Mouse (Mus musculus) intestine, postnatal 0 days (tissue): ENCODE results near the gene Rfc5. TPM values are rescaled to one million over a fixed set of nuclear protein-coding genes. Genes with fewer than 3 reads are reported as not detected.
A peak's percentile ranks its signal among the peaks of the same experiment; 100 is the strongest.

ENCODE experiments used
- ATAC-seq: fragments of 200-750 bp; cut with Nextera tagmentation; 2 replicates; pipeline ENCODE4 v1.8.0; 2017; ENCODE audit warnings: mild to moderate bottlenecking, moderate TSS enrichment, moderate library complexity
- H3K27ac ChIP-seq: fragments of 300-500 bp; sonication (generic); 2 replicates; pipeline ENCODE4 v1.5.1; 2014; ENCODE audit warnings: mild to moderate bottlenecking, low read depth, low read length, moderate library complexity
- H3K27me3 ChIP-seq: fragments of 300-500 bp; sonication (generic); replicated peaks from 2 replicates; pipeline ENCODE4 v1.6.1; 2014; ENCODE audit warnings: low read length, mixed read lengths; ENCODE audit not compliant: control insufficient read depth, insufficient read depth
- H3K36me3 ChIP-seq: fragments of 300-500 bp; sonication (generic); 2 replicates; pipeline ENCODE4 v1.6.1; 2014; ENCODE audit warnings: mild to moderate bottlenecking, moderate library complexity; ENCODE audit not compliant: control insufficient read depth, insufficient read depth
- H3K4me1 ChIP-seq: fragments of 300-500 bp; sonication (generic); replicated peaks from 2 replicates; pipeline ENCODE4 v1.6.1; 2014; ENCODE audit warnings: antibody characterized with exemption, low read length, mixed read lengths; ENCODE audit not compliant: control insufficient read depth, insufficient read depth
- H3K4me2 ChIP-seq: fragments of 300-500 bp; sonication (generic); replicated peaks from 2 replicates; pipeline ENCODE4 v1.6.1; 2014; ENCODE audit warnings: low read depth, mild to moderate bottlenecking, moderate library complexity
- H3K4me3 ChIP-seq: fragments of 300-500 bp; sonication (generic); 2 replicates; pipeline ENCODE4 v1.5.1; 2014; ENCODE audit warnings: low read depth, low read length
- H3K9ac ChIP-seq: fragments of 300-500 bp; sonication (generic); 2 replicates; pipeline ENCODE4 v1.6.1; 2014; ENCODE audit warnings: mild to moderate bottlenecking, low read depth, low read length
- H3K9me3 ChIP-seq: fragments of 300-500 bp; sonication (generic); 2 replicates; pipeline ENCODE4 v1.6.1; 2016; ENCODE audit warnings: mixed run types; ENCODE audit not compliant: control insufficient read depth
- CTCF ChIP-seq: sonication (generic); IDR thresholded peaks from 2 replicates; pipeline ENCODE4 v1.5.1; 2016; ENCODE audit warnings: low read depth, mild to moderate bottlenecking, control low read depth, antibody characterized with exemption, moderate library complexity
- WGBS: fragments of 180-500 bp; shearing (Covaris S2); extraction: QIAGEN DNeasy Blood & Tissue Kit; methylation state at CpG from one replicate; pipeline ENCODE4 v1.1.7; 2014; 5-methylcytosine and 5-hydroxymethylcytosine counted together
- polyA plus RNA-seq: library from polyadenylated mRNA; unstranded; fragments of >200 nt; fragmentation: Nextera tagmentation; extraction: Ambion mirVana; gene quantifications from 2 replicates; pipeline ENCODE4 v1.2.1, GENCODE M21; 2015

The Rfc5 gene
- polyA plus RNA-seq, 1 experiment from 2014 or later: 29.1 TPM

DNA sequence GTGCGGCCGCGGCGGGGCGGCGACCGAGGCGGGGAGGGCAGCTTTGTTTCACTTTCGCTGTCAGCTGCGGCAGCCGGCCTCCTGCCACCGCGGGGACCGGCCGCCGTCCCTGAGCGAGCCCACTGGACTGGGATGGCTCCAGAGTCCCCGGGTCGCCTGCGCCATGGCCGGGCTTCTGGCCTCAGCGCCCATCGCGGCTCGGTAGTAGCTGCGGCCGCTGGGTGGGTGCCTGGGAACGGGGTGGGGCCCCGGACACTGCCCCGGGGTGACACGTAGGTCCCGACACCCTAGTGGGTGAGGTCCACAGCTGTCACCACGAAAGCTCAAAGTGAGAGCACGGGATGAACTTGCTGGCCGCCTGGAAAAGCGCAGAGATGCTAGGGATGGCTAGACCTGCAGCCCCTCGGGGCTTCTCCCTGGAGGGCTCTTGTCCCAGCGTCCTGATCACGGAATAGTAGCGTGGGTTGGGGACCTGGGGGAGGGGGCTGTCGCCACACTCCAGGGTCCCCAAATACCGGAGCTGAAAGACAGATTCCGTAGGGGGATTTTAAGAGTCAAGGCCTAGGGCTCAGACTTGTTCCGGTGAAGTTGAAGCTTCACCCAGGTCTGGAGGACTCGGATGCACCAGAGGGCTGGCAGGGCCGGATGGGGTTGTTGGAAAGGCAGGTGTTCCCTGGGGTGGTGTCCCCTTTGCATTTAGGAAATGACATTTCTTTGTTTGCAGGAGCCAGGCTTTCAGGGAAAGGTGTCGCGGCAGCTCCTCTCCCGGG lies 31.2 kb downstream of the Rfc5 start:
- Histone ChIP-seq H3K4me1 (peaks cover 4% of the 10 kb centered on the region), H3K27me3 (no peaks in the 10 kb centered on the region), H3K4me3 (peak overlapping the region; percentile 93), H3K27ac (peak overlapping the region; percentile 99), H3K9me3 (no peaks in the 10 kb centered on the region), H3K9ac (peak overlapping the region; percentile 92), H3K4me2 (peak overlapping the region; percentile 75), H3K36me3 (peaks cover 8% of the 10 kb centered on the region; the same call in 1 of the 2 replicates)
- 0 out of 2 replicates have a peak, but pooled peaks have one; percentile 2 for TF ChIP-seq CTCF
- peak; percentile 12; the same call in 1 of the 2 replicates for ATAC-seq
- under 1% methylated on average over 41 of the region's 49 CpGs for WGBS

DNA sequence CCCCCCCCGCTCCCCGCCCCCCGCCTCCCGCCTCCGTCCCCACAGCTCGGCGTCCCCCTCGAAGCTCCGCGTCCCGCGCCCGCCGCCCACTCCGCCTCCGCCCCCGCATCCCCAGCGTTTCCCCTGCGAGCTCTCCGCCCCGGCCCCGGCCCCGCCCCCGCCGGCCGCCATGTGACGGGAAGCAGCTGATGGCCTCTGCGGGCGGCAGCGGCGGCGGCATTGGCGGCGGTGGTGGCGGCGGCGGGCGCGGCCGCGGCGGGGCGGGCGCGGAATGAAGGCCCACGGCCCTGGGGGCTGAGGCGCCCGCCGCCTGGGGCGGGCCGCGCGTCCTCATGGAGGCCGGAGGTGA lies 31.7 kb downstream of the Rfc5 start, which contains the start of gene Wsb2:
TSS of gene Wsb2 (plus strand) at position 176 of the 349 bp plus-strand sequence.
- Histone ChIP-seq H3K9ac (peak within 1 kb of the TSS; percentile 92), H3K27me3 (no peaks in the 10 kb centered on the region), H3K27ac (peak within 1 kb of the TSS; percentile 99), H3K4me2 (peak within 1 kb of the TSS; percentile 75), H3K36me3 (peaks cover 14% of the 10 kb centered on the region; the same call in 1 of the 2 replicates), H3K4me3 (peak within 1 kb of the TSS; percentile 93), H3K4me1 (no peaks in the 10 kb centered on the region; the same call in 1 of the 2 replicates), H3K9me3 (no peaks in the 10 kb centered on the region)
- 0% methylated on average over 9 of the region's 54 CpGs for WGBS
- ATAC-seq: peak; percentile 12
- TF ChIP-seq CTCF: no peak

- H3K4me2 ChIP-seq: peak overlapping the region; percentile 75
- peak overlapping the region; percentile 92 for H3K9ac ChIP-seq
- no peaks in the 10 kb centered on the region for H3K9me3 ChIP-seq
- 1% methylated on average over 18 of the region's 24 CpGs for WGBS
- no peak for TF ChIP-seq CTCF
- no peak for ATAC-seq
- H3K36me3 ChIP-seq: peaks cover 15% of the 10 kb centered on the region; the same call in 1 of the 2 replicates
- H3K27ac ChIP-seq: peak overlapping the region; percentile 99
- H3K4me1 ChIP-seq: no peaks in the 10 kb centered on the region; the same call in 1 of the 2 replicates
- H3K27me3 ChIP-seq: no peaks in the 10 kb centered on the region
- H3K4me3 ChIP-seq: peak overlapping the region; percentile 93
Measured at GRCm38 (mm10) chr5:117356365-117357128, 32.3 kb downstream of the Rfc5 start.

DNA sequence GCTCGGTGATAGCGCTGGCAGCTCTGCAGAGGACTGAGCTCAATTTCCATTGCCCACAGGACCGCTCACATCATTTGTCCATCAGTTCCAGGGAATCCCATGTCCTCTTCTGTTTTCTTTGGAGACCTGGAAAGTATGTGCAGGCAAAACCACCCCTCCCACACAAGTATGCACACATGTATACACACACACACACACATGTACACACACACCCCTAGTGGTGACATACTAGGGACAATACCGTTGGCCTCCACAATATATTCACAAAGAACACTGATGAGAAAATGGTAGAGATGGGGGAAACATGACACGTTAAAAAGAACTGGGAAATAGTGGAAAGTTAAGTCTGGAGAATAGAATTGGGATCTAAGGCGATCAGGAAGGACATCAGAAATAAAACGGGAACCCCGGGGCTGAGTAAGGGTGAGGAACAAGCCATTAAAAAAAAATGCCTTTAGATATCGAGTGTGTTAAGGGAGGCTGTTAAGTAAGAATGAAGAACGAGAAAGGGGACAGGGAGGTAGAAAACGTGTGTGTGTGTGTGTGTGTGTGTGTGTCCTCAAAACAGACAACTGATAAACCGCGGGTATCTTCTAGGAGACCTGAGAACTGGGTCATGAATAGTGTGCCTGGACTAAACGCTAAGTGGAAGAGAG lies 33.1 kb downstream of the Rfc5 start:
- peak overlapping the region; percentile 75 for H3K4me2 ChIP-seq
- 0 out of 2 replicates have a peak overlapping the region, but pooled peaks have one; percentile 92 for H3K9ac ChIP-seq
- H3K9me3 ChIP-seq: no peaks in the 10 kb centered on the region
- TF ChIP-seq CTCF: peak; percentile 62
- ATAC-seq: no peak
- peak overlapping the region; percentile 24 for H3K27ac ChIP-seq
- no peaks in the 10 kb centered on the region for H3K27me3 ChIP-seq
- H3K4me3 ChIP-seq: peak overlapping the region; percentile 93; the same call in 1 of the 2 replicates
- H3K4me1 ChIP-seq: no peaks in the 10 kb centered on the region; the same call in 1 of the 2 replicates
- H3K36me3 ChIP-seq: peaks cover 15% of the 10 kb centered on the region; the same call in 1 of the 2 replicates
- 31% methylated on average over 14 of the region's 14 CpGs for WGBS

DNA sequence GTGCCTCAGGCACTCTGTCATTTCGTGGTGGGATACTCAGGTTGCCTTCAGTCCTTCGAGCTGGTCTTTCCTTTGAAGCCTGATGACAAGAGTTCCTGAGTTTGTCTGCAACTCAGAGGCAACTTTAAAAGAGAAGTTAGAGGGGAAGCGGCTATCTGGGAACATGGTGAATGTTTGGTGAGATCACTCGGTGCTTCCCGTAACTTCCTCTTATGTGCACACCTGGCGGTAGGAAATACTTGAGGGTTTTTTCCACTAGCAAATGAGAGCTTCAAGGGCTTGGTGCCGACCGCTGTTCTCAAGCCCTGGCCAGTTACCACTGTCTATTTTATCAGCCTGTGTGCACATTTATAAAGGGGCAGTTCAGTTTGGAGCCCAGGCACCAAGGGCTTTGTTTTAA lies 34.7 kb downstream of the Rfc5 start:
- H3K4me3 ChIP-seq: no peak overlapping the region
- no peak for TF ChIP-seq CTCF
- H3K27ac ChIP-seq: no peak overlapping the region
- no peaks in the 10 kb centered on the region for H3K4me1 ChIP-seq
- H3K9ac ChIP-seq: no peak overlapping the region
- no peaks in the 10 kb centered on the region for H3K9me3 ChIP-seq
- 74% methylated on average over 8 of the region's 8 CpGs for WGBS
- H3K4me2 ChIP-seq: no peak overlapping the region
- peaks cover 15% of the 10 kb centered on the region; the same call in 1 of the 2 replicates for H3K36me3 ChIP-seq
- H3K27me3 ChIP-seq: no peaks in the 10 kb centered on the region
- ATAC-seq: no peak
